Mouse (Mus musculus): ENCODE data around the gene Zswim5. TPM values are rescaled to one million over a fixed set of nuclear protein-coding genes. Genes with fewer than 3 reads are reported as not detected.

Gene Zswim5
- total and polyA plus RNA-seq, 3 experiments, result 2.4 to 4.7 (median 3.6) TPM

DNA sequence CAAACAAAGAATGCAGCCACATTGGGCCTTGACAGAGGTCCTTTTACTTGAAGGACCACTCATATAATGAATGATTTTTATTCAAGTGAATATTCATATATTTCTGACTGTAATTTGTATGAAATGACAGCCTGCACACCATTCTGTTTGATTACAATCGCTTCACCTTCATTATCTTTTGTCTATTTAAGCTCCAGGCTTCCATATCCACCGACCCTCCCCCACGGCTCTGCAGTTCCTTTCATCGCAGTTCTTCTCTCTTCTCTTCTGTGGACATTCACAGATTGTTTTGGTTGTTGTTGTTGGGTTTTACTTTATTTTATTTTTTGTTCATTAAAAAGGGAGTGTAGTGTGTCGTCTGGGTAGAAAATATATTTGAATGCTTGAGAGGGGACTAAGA lies 34.0 kb downstream of the Zswim5 start:
- no peak for DNase-seq

DNA sequence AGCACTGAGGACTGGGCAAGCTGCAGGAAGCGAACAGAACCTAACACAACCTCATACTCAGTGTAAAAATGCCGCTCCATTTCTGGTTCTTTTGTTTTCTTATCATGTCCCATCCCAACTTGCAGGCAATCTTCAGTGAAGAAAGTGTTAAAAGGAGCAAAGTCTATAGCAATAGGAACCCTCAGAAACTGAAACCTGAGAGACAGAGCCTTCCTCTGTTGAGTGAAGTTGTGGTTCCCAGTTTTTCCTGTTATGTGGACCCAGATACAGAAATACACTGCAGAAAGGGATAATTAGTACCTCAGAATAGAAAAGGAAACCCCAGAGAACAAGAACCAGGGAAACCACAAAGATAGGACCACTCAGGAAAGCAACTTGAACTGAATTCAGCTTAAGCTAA lies 36.1 kb downstream of the Zswim5 start:
- DNase-seq, result no peak

DNA sequence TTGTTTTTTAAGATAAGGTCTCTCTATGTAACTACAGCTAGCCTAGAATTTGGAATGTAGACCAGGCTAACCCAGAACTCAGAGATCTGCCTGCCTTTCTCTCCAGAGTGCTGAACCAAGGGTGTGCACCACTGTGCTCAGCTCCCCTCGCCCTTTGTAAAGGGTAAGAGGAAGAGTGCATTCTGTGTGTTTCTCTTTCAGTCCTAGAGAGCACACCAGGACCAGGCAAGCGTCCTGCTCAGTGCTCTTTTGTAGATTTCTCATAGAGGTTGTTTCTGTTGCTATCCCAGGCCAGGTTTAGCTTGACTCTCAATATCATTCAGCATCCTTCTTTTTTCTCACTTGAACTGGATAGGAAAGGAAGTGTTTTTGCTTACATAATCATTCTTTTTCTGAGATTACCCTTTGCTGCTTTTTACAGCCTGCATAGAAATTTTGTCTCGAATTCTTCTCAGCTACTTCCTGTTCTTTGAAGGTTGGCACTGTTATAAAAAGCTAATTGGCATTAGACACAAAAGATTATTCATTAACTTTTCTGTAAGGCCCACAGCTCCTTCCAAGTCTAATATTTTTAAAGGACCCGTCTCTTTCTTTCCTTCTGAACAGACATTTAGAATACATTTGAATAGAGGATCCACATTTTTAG lies 51.0 kb downstream of the Zswim5 start:
- no peak for DNase-seq

GRCm38 (mm10) chr4:116939585-116939984 lies 62.4 kb downstream of the Zswim5 start:
- no peak for DNase-seq

DNA sequence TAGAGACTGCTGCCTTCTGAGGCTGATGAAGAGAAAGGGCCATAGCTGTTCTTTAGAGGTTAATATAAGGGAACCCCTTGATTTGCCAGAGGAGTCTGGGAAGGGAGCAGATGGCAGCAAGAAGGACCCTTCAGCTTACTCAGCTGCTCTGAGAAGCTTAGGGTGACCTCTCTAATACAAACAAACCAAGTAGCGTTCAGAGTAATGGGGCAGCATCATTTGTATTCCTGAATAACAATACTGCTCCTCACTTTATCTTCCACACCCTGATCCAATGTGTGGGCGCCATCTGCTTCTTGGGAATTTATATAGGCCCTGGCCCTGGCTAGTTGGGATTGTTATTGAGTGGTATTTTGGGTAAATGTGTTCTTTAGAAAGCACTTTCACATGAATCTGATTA lies 65.5 kb downstream of the Zswim5 start:
- DNase-seq, result no peak

- DNase-seq, result no peak
These were observed 66.9 kb downstream of the Zswim5 start for GRCm38 (mm10) chr4:116944055-116944454.

DNA sequence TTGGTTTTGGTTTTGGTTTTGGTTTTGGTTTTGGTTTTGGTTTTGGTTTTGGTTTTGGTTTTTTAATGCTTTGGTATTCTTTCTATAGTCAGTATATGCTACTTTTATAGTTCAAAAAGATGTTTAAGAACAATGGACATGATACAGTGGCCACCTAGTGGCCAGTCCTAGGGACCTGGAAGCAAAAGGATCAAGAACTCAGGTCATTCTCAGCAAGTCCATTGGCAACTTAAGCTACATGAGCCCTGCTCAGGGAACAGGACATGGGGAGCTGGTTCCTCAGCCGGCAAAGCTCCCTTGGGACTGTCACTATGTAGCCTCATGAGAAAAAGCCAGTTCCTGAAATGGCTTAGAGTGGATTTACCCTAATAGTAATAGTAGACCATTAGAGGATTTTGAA lies 74.5 kb downstream of the Zswim5 start:
- no peak for DNase-seq

DNA sequence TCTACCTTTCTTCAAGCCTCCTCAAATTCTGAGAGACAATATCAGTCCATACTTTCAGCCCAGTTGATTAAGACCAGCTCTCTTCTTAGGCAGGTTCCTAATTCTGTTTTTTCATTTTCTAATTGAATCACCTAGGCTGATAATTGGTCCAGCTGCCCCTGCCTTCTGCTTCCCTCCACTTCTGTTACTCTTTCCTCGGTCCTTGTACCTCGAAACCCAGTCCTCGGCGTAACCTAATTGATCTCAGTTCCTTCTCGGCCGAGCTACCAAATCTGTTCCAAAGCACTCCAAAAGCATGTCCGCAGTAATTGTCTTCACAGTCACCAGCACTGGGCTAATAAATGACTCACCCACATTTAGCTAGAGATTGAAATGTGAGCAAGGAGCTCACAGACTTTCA lies 77.8 kb downstream of the Zswim5 start:
- DNase-seq, result no peak

DNA sequence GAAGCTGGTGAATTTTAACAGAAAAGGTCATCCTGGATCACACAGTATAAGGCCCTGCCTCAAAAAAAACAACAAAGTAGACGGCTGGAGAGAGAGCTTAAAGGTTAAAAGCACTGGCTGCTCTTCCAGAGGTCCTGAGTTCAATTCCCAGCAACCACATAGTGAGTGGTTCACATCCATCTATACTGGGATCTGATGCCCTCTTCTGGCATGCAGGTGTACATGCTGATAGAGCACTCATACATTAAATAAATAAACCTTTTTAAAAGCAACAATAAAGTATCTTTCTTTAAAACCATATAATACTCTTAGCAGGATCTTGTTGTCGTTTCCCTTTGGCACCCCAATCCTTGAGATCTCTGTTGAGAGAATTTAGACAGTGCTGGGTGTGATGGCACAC lies 99.3 kb downstream of the Zswim5 start:
- no peak for DNase-seq

GRCm38 (mm10) chr4:116985681-116986080 lies 108.5 kb downstream of the Zswim5 start:
- DNase-seq, result no peak

GRCm38 (mm10) chr4:116986400-116987121 lies 109.4 kb downstream of the Zswim5 start:
- DNase-seq, result peak; percentile 89

DNA sequence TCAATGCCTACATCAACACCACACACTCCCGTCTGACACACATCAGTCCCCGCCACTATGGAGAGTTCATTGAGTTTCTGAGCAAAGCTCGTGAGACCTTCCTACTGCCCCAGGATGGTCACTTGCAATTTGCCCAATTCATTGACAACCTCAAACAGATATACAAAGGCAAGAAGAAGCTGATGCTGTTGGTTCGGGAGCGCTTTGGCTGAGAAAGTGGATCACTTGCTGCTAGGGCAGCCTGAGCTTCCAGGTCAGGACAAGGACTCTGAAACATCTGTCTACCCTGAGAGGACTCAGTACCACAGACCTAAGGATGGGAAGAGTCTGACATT lies 109.9 kb downstream of the Zswim5 start:
- no peak for DNase-seq

- no peak for DNase-seq
These were observed 112.6 kb downstream of the Zswim5 start for GRCm38 (mm10) chr4:116989731-116990130.

GRCm38 (mm10) chr4:116991366-116991765 lies 114.2 kb downstream of the Zswim5 start:
- DNase-seq, result peak; percentile 73

GRCm38 (mm10) chr4:116993672-116994621 lies 116.8 kb downstream of the Zswim5 start, which contains the start of gene Urod:
Gene Urod, minus strand, starts transcription at chr4:116994413.
- DNase-seq, result peak; percentile 96

DNA sequence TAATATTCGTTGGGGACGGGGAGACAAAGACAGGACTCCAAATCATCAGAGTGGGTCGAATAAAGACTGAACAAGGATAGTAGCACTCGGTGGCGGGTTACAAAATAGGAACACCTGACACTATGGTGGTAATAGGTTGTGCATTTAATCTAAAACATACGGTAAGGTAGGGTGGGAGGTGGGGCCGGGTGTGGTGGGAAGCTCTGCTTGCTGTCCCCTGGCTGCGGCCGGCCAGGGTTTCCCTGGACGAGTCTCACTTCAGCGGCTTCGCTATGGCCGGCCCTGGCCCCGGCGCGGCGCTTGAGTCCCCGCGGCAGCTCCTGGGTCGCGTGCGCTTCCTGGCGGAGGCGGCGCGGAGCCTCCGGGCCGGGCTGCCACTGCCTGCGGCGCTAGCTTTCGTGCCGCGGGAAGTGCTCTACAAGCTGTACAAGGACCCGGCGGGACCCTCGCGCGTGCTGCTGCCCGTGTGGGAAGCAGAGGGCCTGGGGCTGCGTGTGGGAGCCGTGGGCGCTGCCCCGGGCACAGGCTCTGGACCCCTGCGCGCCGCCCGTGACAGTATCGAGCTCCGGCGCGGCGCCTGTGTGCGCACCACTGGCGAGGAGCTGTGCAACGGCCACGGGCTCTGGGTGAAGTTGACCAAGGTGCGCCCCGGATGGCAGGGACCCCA lies 118.1 kb downstream of the Zswim5 start, which contains the start of gene Hectd3:
TSS of gene Hectd3 (plus strand) at position 187 of the 667 bp plus-strand sequence.
- DNase-seq, result peak; percentile 80

GRCm38 (mm10) chr4:116995798-116996135 lies 118.6 kb downstream of the Zswim5 start:
- peak; percentile 55 for DNase-seq

DNA sequence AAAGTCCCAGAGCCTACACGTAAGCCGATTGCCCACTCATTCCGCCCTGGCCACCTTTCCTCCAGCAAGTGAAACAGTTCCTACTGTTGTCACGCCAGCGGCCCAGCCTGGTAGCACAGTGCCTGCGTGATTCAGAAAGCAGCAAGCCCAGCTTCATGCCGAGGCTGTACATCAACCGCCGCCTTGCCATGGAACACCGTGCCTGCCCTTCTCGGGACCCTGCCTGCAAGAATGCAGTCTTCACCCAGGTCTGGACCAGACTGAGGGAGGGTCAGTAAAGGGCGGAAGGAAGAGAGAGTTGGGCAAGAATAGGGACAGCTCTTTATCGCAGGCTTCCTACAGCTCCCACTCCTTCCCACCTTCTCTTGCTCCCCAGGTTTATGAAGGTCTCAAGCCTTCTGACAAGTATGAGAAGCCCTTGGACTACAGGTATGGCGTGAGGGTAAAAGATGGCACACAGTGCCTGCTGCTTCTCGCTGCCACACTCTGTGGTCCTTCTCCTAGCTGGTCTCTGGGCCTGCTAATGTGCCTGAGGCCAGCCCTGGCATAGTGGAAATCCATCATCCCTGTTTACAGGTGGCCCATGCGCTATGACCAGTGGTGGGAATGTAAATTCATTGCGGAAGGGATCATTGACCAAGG lies 122.5 kb downstream of the Zswim5 start:
- DNase-seq, result no peak

GRCm38 (mm10) chr4:117001957-117002356 lies 124.8 kb downstream of the Zswim5 start:
- no peak for DNase-seq

DNA sequence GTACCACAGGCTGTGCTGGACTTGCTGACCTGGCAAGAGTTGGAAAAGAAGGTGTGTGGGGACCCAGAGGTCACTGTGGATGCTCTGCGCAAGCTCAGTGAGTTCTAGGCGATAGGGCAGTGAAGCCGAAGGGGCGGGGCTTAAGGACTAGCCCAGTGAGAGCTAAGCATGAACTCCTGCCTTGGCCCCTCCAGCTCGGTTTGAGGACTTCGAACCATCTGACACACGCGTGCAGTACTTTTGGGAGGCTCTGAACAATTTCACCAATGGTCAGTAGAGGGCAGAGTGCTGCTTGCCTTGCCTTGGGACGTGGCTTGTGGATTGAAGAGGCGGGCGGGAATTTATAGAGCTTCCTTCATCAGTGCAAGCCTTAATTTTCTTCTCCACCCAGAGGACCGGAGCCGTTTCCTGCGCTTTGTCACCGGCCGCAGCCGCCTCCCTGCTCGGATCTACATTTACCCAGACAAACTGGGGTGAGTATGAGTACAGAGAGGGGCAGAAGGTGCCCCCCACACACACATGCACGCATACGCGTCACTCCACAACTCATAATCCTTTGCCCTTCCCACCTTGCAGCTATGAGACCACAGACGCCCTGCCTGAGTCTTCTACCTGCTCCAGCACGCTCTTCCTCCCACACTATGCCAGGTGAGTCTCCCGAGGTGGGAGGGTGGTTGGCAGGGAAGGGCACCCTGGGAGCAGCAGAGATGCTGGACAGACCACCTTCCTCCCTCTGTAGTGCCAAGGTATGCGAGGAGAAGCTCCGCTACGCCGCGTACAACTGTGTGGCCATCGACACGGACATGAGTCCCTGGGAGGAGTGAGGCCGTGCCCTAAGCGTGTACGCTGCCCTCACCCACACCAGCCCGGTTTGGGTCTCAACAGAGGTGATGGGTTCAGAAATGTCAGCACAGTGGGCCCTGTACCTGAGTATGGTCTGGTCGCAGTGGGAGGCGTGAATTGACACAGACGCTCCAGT lies 125.7 kb downstream of the Zswim5 start:
- DNase-seq, result peak; percentile 65
